Mouse (Mus musculus): ENCODE measurements around the gene Odf2l. TPM values are rescaled to one million over a fixed set of nuclear protein-coding genes. Genes with fewer than 3 reads are reported as not detected.

Gene Odf2l
- total RNA-seq, 2 experiments from 2014 or later, result 6.4 to 7.0 TPM

- intact Hi-C loops (cut with DNase I; ENCODE audit: low total_unique reads), result no loop called here
- no peak for DNase-seq
These were observed 11.0 kb downstream of the Odf2l start for GRCm38 (mm10) chr3:145129356-145129755.

GRCm38 (mm10) chr3:145131210-145131868 is 13.0 kb downstream of the Odf2l start:
- peak; percentile 20 for DNase-seq
- intact Hi-C loops (cut with DNase I; ENCODE audit: low total_unique reads), result loop anchor here (10.0 kb wide), 1 partner anchor 307 kb away; no protein-coding TSS in a partner anchor

GRCm38 (mm10) chr3:145140236-145140635 is 21.8 kb downstream of the Odf2l start:
- no peak for DNase-seq
- intact Hi-C loops (cut with DNase I; ENCODE audit: low total_unique reads), result no loop called here

GRCm38 (mm10) chr3:145142925-145143324 is 24.5 kb downstream of the Odf2l start:
- intact Hi-C loops (cut with DNase I; ENCODE audit: low total_unique reads), result no loop called here
- no peak for DNase-seq

GRCm38 (mm10) chr3:145143856-145144255 is 25.5 kb downstream of the Odf2l start:
- intact Hi-C loops (cut with DNase I; ENCODE audit: low total_unique reads), result no loop called here
- DNase-seq, result no peak

GRCm38 (mm10) chr3:145146871-145147270 is 28.5 kb downstream of the Odf2l start:
- intact Hi-C loops (cut with DNase I; ENCODE audit: low total_unique reads), result no loop called here
- DNase-seq, result no peak

- no peak for DNase-seq
- intact Hi-C loops (cut with DNase I; ENCODE audit: low total_unique reads), result no loop called here
These were observed 29.1 kb downstream of the Odf2l start for GRCm38 (mm10) chr3:145147483-145147882.

GRCm38 (mm10) chr3:145147952-145148351 is 29.6 kb downstream of the Odf2l start:
- intact Hi-C loops (cut with DNase I; ENCODE audit: low total_unique reads), result no loop called here
- no peak for DNase-seq

GRCm38 (mm10) chr3:145151092-145151491 is 32.7 kb downstream of the Odf2l start:
- intact Hi-C loops (cut with DNase I; ENCODE audit: low total_unique reads), result no loop called here
- DNase-seq, result no peak

- no peak for DNase-seq
- intact Hi-C loops (cut with DNase I; ENCODE audit: low total_unique reads), result no loop called here
These were observed 33.5 kb downstream of the Odf2l start for GRCm38 (mm10) chr3:145151933-145152332.

- intact Hi-C loops (cut with DNase I; ENCODE audit: low total_unique reads), result no loop called here
- DNase-seq, result no peak
These were observed 38.5 kb downstream of the Odf2l start for GRCm38 (mm10) chr3:145156883-145157282.

GRCm38 (mm10) chr3:145158441-145158840 is 40.1 kb downstream of the Odf2l start:
- DNase-seq, result no peak
- intact Hi-C loops (cut with DNase I; ENCODE audit: low total_unique reads), result no loop called here

GRCm38 (mm10) chr3:145166741-145167140 is 48.4 kb downstream of the Odf2l start:
- DNase-seq, result no peak
- intact Hi-C loops (cut with DNase I; ENCODE audit: low total_unique reads), result no loop called here

- intact Hi-C loops (cut with DNase I; ENCODE audit: low total_unique reads), result no loop called here
- no peak for DNase-seq
These were observed 49.4 kb downstream of the Odf2l start for GRCm38 (mm10) chr3:145167766-145168165.

GRCm38 (mm10) chr3:145168844-145169696 is 50.7 kb downstream of the Odf2l start:
- intact Hi-C loops (cut with DNase I; ENCODE audit: low total_unique reads), result no loop called here
- no peak for DNase-seq

- intact Hi-C loops (cut with DNase I; ENCODE audit: low total_unique reads), result no loop called here
- DNase-seq, result no peak
These were observed 51.6 kb downstream of the Odf2l start for GRCm38 (mm10) chr3:145170028-145170427.

GRCm38 (mm10) chr3:145170604-145171389 is 52.4 kb downstream of the Odf2l start:
- no peak for DNase-seq
- intact Hi-C loops (cut with DNase I; ENCODE audit: low total_unique reads), result no loop called here

GRCm38 (mm10) chr3:145171390-145172060 is 53.1 kb downstream of the Odf2l start:
- intact Hi-C loops (cut with DNase I; ENCODE audit: low total_unique reads), result no loop called here
- DNase-seq, result no peak

GRCm38 (mm10) chr3:145184645-145185044 is 66.3 kb downstream of the Odf2l start:
- intact Hi-C loops (cut with DNase I; ENCODE audit: low total_unique reads), result no loop called here

GRCm38 (mm10) chr3:145191972-145192371 is 73.6 kb downstream of the Odf2l start:
- no peak for DNase-seq
- intact Hi-C loops (cut with DNase I; ENCODE audit: low total_unique reads), result no loop called here

More at GRCm38 (mm10) chr3:145184645-145185044, 66.3 kb downstream of the Odf2l start:
- no peak for DNase-seq

Measured in gastrocnemius, postnatal 14 days (tissue).